Mouse (Mus musculus): ENCODE data around the gene Ptar1.

- TF ChIP-seq CTCF (IDR thresholded peaks at IDR 0.05; ENCODE audit: borderline replicate concordance, insufficient read depth, low read depth, low read length) = no peak
- no peak for TF ChIP-seq POLR2A (IDR thresholded peaks at IDR 0.05; ENCODE audit: borderline replicate concordance, insufficient read depth, low read length)
Measured at GRCm38 (mm10) chr19:23697861-23698260, 10.6 kb downstream of the Ptar1 start.

All from cerebellum, adult 2 months (tissue).